Mouse (Mus musculus) left cerebral cortex, adult 18-20 months (tissue): ENCODE measurements at regions not wholly inside any gene's neighbourhood (a gene's known extent, or its start where the extent isn't known, plus 50 kb on each side); places are given as distances from the start of the nearest gene placed in this dataset.
"Not testable (repeated sequence)": the region's sequence is repeated elsewhere in the genome, so short reads cannot be mapped to it uniquely, and the experiment has no call there.

Experiments used
- DNase-seq, 2 experiments: peaks; one replicate each; pipeline ENCODE4 v3.0.0; 2021 to 2022; ENCODE audit warnings: low spot score in 2 of 2, mixed read lengths in 1 of 2

DNA sequence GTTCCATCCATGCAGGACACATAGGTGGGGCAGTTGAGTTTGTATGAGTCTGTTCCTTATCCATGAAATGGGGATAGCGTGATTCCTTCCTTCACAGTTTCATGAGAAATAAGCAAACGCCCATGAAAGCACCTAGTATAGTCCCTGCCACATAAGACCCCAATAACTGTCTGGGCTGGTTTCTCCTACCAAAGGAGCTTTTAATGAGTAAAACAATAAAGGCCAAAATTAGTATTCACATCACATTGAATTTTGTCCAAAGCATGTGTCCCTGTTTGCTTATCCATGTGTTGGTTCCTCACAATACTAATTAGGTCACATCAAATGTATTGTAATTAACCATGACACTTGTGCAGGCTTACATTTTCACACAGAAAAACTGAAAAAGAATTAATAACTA lies 221.3 kb downstream of the Prdm13 start:
- DNase-seq, result no peak

- DNase-seq, result no peak
Measured at GRCm38 (mm10) chr4:21441274-21441673, 244.5 kb downstream of the Prdm13 start.

GRCm38 (mm10) chr4:21436710-21437109 lies 249.1 kb downstream of the Prdm13 start:
- DNase-seq, result no peak

- peak in 1 of 2 experiments; percentile 3 for DNase-seq
Measured at GRCm38 (mm10) chr4:21407850-21408249, 277.9 kb downstream of the Prdm13 start.

- no peak for DNase-seq
Measured at GRCm38 (mm10) chr4:21369314-21369713, 316.4 kb downstream of the Prdm13 start.

GRCm38 (mm10) chr4:21368234-21369021 lies 317.3 kb downstream of the Prdm13 start:
- peak in 1 of 2 experiments; percentile 6 for DNase-seq

DNA sequence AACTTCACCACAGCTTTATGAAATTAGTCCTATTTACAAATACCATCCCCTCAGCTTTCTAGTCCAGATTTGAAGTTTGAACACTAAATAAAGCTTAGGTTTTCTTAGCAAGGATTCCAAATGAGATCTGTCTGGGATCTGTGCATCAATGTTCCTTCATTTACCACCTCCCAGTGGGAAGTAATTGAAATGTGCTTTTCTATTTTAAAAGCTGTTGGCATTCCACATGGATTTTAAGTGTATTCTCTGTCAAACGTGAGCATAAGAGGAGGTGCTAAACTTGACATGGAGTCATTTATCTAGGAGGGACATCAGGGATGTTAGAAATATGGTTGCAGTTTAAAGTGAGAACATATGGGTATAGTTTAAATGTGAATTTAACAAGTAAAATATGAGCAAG lies 364.0 kb downstream of the Prdm13 start:
- no peak for DNase-seq

DNA sequence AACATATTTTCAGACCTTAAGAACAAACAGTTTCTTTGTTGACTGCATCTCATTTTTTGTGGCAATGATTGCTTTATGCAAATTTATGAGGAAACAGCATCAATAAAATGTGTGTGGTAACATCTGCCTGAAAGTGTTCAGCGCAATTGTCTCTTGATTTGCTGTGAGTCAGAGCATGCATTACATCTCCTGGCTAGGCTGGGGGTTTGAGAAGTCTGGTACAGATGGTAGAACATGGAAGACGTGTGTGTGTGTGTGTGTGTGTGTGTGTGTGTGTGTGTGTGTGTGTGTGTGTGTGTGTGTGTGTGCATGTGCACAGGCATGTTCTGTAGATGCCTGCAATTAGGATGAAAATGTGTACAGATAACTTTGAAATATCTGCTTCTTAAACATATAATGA lies 376.5 kb downstream of the Prdm13 start:
- DNase-seq, result not testable (repeated sequence)

DNA sequence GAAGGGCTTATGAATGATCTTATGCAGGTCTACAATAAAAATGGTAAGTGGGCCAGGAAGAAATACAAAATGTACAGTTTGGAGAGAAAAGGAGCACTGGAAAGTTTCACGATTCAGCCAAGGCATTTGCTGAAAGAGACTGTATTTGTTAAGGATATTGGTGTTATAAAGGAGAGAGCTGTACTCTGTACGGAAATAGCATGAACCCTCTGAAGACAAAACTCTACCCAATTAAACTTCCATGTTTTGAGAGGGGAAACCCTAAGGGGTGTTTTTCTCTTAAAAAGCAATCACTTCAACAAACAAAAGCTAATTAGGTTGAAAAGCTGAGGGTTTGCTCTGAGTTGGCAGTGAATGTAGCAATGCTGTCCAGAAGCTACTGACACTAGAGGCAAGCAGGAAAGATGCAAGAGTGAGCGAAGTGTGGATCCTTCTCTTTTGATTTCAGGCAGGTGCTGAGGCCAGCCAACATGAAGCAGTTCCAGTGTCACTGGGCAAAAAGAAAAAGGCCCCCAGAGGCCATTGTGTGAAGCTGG lies 378.2 kb downstream of the Prdm13 start:
- DNase-seq, result no peak

GRCm38 (mm10) chr4:21300141-21300540 lies 385.6 kb downstream of the Prdm13 start:
- peak; percentile 12 to 37 for DNase-seq

DNA sequence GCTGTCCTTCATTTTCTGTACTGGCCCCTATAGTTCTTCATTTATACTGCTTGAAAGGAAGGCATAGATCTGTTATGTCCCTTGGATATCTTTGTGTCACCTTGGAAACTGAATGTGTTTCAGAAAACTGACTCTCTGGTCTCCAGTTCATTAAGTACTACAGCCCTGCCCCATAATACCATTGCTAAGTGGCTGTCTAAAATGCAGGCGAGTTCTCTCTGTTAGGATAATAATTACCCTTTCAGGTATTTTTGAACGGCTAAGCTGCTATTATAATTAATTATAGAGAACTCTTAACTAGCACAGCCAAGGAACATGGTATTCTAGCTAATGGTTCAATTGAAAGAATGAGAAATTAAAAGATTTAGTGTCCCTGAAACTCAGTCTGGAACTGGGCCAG lies 418.5 kb downstream of the Prdm13 start:
- DNase-seq, result no peak

DNA sequence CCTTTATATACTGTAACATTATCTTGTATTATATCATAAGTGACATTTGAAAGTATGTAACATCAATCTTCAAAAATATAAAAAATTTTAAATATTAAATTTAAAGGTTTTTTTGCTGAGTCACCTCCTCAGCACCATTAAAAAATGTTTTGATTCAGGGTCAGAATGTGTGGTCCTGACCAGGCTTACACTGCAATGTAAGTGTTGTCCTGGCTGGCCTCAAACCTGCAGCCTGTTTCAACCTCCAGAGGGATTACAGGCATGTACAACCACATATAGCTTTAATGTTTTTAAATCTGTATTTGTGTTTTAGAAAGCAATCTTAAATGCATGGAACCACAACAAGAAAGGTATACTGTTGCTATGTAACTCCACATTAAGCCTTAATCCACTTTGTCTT lies 418.9 kb downstream of the Prdm13 start:
- no peak for DNase-seq

- DNase-seq, result no peak
Measured at GRCm38 (mm10) chr4:21250396-21250795, 435.4 kb downstream of the Prdm13 start.

- DNase-seq, result peak; percentile 40 to 43
Measured at GRCm38 (mm10) chr4:21222631-21223030, 463.1 kb downstream of the Prdm13 start.

GRCm38 (mm10) chr4:21207617-21208016 lies 478.1 kb downstream of the Prdm13 start:
- DNase-seq, result no peak

DNA sequence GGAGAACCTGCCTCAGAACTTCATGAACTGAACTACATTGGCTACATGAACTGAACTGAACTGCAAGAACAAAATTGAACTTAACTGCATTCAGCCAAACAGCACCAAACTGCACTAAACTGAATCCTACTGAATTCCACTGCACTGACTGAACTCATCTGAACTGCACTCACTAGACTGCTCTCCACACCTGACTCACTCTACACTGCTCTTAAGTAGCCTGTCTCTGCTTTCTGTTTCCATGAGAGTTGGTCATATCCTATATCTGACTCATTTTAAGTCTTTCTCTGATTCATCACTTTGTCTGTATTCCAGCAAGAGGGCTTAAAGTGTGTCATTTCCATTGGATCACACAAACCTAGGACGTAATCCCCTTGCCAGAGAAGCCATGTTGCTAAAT lies 490.1 kb downstream of the Prdm13 start:
- DNase-seq, result no peak

GRCm38 (mm10) chr4:21173789-21174188 lies 512.0 kb downstream of the Prdm13 start:
- DNase-seq, result no peak

GRCm38 (mm10) chr4:21173019-21173418 lies 512.7 kb downstream of the Prdm13 start:
- DNase-seq, result no peak

DNA sequence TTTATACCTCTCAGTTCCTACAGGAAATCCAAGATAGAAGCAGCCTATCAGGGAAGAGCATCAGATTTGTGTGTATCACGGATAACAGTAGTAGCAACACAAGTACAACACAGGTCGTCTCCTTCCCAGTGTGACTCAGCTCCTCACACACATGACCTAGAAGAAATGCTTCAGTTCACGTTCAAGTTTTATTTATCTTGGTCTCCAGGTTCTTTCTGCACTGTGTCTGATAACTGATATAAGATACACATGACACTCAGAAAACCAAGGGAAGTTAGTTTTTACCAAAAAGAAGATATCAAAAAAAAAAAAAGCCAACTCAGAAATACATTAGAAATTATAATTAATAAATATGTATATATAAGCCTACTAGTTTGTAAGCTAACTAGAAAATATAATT lies 515.0 kb downstream of the Prdm13 start:
- DNase-seq, result no peak

GRCm38 (mm10) chr4:21162124-21162523 lies 523.6 kb downstream of the Prdm13 start:
- DNase-seq, result no peak

- no peak for DNase-seq
Measured at GRCm38 (mm10) chr4:21125892-21126291, 559.9 kb downstream of the Prdm13 start.

GRCm38 (mm10) chr4:21095741-21096140 lies 590.0 kb downstream of the Prdm13 start:
- no peak for DNase-seq

DNA sequence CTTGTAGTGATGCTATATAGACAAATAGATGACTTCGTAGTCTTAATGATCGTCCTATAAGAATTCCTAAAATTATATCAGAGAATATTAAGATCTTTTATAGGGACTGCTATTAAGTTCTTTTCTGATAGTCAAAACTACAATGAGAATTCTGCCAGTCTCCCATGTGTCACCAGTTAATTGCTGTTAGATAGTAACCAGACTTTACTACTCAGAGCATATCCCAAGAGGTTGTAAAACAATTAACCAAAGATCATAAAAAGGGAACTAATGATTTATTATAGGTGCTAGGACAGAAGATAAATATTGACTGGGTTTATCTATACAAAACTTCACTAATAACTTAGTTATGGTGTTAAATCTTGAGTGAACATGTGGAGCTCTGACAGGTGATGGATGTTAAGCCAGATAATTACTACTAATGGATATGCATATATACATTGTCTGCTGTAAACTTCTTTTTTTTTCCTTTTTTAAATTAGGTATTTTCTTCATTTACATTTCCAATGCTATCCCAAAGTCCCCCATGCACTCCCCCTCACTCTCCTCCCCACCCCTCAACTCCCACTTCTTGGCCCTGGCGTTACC lies 615.5 kb downstream of the Prdm13 start:
- no peak for DNase-seq
